Mouse (Mus musculus): ENCODE results near the gene Cdhr5.

DNA sequence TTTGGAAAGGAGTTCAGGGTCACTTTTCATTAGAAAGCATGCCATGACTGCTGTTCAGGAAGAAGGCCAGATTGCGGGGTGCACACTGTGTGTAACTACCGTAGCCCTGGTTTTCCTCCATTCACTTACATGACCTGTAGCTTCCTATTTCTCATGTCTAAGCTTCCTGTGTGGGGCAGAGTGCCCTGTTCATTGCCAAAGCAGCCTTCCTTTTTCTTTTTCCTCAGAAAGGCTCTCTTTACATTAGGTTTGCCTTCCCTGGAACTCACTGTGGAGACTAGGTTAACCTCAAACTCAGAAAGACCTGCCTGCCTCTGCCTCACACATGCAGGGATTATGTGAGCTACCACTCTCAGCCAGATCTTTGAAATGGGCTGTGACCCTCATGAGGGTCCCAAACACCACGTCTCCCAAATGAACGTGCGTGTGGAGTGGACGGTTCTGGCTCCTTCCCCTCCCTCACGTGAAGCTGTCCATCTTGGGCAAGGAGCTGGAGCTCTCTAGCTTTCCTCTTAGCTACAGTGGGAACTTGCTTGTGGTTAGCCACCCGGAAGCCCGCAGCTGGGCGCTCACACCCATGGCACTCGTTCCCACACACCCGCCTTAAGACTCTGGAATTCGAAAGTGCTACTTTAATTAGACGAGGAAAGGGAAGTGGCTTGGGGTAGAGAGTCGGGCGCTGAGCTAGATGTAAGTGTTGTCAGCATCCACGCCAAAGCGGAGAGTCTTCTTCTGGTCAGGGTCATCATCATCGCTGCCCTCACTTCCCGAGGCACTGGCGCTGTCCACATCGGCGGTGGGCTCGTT, 7.9 kb downstream of the Cdhr5 start:
- no peak for TF ChIP-seq CTCF (IDR thresholded peaks at IDR 0.05; ENCODE audit: low read depth)
- TF ChIP-seq EP300 (IDR thresholded peaks at IDR 0.05; ENCODE audit: low read depth) = no peak

Data from liver, postnatal 0 days (tissue).